Comparison of ENCODE assay signal across 29 mouse cellular contexts in the genomic region with DNA sequence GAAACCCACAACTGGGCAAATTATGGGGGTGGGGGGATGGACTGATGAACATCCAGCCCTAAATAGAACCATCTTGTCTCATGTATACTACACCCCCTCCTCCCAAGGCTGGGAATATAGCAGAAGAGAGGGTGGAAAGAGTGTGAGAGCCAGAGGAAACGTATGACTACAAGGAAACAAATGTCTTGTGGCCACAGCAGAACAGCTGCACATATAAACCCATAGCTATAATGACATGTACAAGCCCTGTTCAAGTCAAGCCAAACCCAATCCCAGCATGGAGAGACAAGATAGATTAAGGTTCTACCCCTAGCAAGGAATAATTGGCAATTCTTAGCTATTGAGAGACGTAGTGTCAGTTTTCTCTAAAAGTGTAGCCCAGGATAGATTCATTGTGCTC.
"Had no signal": no experiment of that assay in that cellular context is flagged by ENCODE, and none has a peak within 500 bp of the region (broad histone marks: within the 10 kb centered on the region; RNA-seq: fewer than 3 reads in every experiment).

No protein-coding gene starts in this region.

- H3K27me3 ChIP-seq: heart, embryonic 12.5 days; heart, embryonic 13.5 days; heart, embryonic 15.5 days; hindbrain, embryonic 12.5 days; hindbrain, embryonic 13.5 days; hindbrain, embryonic 15.5 days; intestine, embryonic 15.5 days; kidney, embryonic 15.5 days had no signal

- H3K4me3 ChIP-seq: heart, embryonic 10.5 days; heart, embryonic 12.5 days; heart, embryonic 13.5 days; heart, embryonic 15.5 days; hindbrain, embryonic 10.5 days; hindbrain, embryonic 12.5 days; hindbrain, embryonic 13.5 days; hindbrain, embryonic 15.5 days; intestine, embryonic 15.5 days; kidney, embryonic 15.5 days; layer of hippocampus, adult 2 months had no signal

- H3K4me2 ChIP-seq: heart, embryonic 11.5 days; heart, embryonic 12.5 days; heart, embryonic 13.5 days; heart, embryonic 15.5 days; hindbrain, embryonic 12.5 days; hindbrain, embryonic 13.5 days; hindbrain, embryonic 14.5 days; hindbrain, embryonic 15.5 days; intestine, embryonic 15.5 days; kidney, embryonic 15.5 days had no signal

- DNase-seq: heart, postnatal 10 days; heart, postnatal 14 days; heart, postnatal 36 days; heart, postnatal 4 days; kidney, adult 11 months; kidney, adult 18-20 months; kidney, adult 2 months; kidney, adult 8-10 months; kidney, adult 9 months; kidney, postnatal 10 days; kidney, postnatal 14 days; kidney, postnatal 25 days; kidney, postnatal 36 days; kidney, postnatal 4 days; layer of hippocampus, adult 9-11 months; layer of hippocampus, postnatal 36 days had no signal

- H3K36me3 ChIP-seq: heart, embryonic 10.5 days; heart, embryonic 12.5 days; heart, embryonic 13.5 days; heart, embryonic 15.5 days; hindbrain, embryonic 10.5 days; hindbrain, embryonic 12.5 days; hindbrain, embryonic 13.5 days; hindbrain, embryonic 15.5 days; intestine, embryonic 15.5 days; kidney, embryonic 15.5 days had no signal
